Mouse (Mus musculus) megakaryocyte-erythroid progenitor cell, adult 5-6 weeks (primary cell): ENCODE data around the gene C6. TPM values are rescaled to one million over a fixed set of nuclear protein-coding genes. Genes with fewer than 3 reads are reported as not detected.

ENCODE experiments used
- total RNA-seq, 2 experiments: library from RNA; stranded (forward) in 1 of 2; stranded (reverse) in 1 of 2; fragments of 200-1000, 215-1000 nt in 1 of 2; fragments of >200 nt in 1 of 2; fragmentation: Nextera tagmentation in 1 of 2; gene quantifications; 2 replicates each; pipeline ENCODE4 v1.2.3; 2014 to 2017

Gene C6
- total RNA-seq, 2 experiments from 2014 or later = not detected

Other genes starting within 250 kb of the C6 start
- not detected in 2 replicates for gene Mroh2b, start 171.6 kb downstream of the C6 start, total RNA-seq (2014; fragmentation: Nextera tagmentation)
- not detected in 2 replicates for gene Mroh2b, start 171.6 kb downstream of the C6 start, total RNA-seq (2017)